Mouse (Mus musculus) lung, postnatal 0 days (tissue): Measurements from ENCODE around the gene Arhgdia.

ENCODE experiments used
- CTCF ChIP-seq: IDR thresholded peaks from 2 replicates; pipeline ENCODE4 v1.5.1; 2016; ENCODE audit warnings: antibody characterized with exemption, mild to moderate bottlenecking
- EP300 ChIP-seq: IDR thresholded peaks from 2 replicates; pipeline ENCODE4 v1.6.1; 2016; ENCODE audit warnings: antibody characterized with exemption, mild to moderate bottlenecking, control low read depth

DNA sequence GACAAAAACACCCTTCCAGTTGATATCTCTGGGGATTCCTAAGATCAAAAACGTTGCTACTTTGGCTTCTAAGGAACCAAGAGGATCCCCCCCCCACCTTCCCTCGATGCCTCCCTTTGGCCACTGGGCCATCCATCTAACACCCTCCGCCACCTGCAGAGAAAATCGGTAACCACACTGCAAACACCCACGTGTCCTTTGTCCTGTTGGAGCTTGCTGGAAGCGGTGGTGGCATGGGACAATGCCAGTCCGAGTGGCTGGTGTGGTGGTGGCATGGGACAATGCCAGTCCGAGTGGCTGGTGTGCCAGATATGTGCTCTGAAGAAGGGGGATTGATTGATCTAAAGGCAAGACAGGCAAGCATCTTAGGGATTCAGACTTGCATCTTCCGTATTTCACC lies 49.8 kb downstream of the Arhgdia start:
- no peak for TF ChIP-seq CTCF
- TF ChIP-seq EP300: no peak
